Mouse (Mus musculus): Measurements from ENCODE around the gene Cd2.

DNA sequence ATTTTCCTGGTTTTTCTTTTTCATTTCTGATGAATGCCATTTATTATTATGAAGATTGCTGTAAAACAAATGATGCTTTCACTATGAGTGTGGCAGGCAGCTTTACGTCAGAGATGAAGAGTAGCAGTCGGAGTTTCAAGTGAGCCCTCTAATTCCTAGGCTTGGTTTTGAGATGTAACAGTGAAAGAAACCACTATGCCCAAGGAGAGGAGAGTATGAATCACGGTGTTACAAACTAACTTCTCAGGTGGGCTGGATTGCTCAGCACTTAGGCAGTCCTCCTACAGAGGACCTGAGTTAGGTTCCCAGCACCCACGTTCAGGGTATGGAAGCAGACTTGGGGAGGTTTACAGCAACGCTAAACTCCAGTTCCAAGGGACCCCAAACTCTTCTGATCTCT lies 52.4 kb downstream of the Cd2 start:
- TF ChIP-seq EP300 (IDR thresholded peaks at IDR 0.05) (no peak), CTCF (IDR thresholded peaks at IDR 0.05) (no peak)
